Mouse (Mus musculus): ENCODE data around the gene Plppr1. TPM values are rescaled to one million over a fixed set of nuclear protein-coding genes. Genes with fewer than 3 reads are reported as not detected.
A peak's percentile ranks its signal among the peaks of the same experiment; 100 is the strongest.
"Not testable (repeated sequence)": the region's sequence is repeated elsewhere in the genome, so short reads cannot be mapped to it uniquely, and the experiment has no call there.

Gene Plppr1
- polyA plus RNA-seq, 1 experiment from 2014 or later = 6.6 TPM

DNA sequence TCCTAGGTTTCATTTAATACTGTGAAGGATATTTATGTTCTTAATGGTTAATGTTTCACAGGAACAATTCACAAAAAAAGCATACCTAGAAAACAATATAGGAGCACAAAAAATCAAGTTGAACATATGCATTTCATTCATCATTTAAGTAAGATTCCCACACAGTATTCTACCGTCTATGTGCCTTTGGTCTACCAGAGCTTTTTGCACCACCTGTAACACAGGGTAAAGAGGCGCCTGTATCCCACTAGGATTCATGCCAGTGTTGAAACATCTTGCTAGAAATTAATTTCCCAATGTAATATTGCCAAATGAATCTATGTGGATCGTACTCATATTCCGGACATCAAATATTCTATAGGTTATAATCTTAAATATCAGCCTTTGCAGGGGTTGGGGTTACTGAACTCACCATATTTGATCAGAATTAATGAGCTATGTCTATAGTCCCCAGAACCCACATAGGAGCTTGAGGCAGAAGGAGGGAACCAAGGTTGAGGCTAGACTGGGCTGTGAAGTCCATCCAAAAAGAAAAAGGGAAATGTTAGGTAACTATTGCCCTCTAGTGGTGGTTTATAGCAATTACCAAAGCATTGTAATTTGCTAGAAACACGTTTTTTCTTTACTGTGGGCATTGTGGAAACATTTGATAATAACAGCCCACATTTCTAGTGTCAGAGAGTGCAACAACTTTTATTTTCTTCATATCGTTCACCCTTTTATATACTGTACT is 263.0 kb downstream of the Plppr1 start:
- WGBS = 56% methylated on average over 6 of the region's 6 CpGs
- H3K4me3 ChIP-seq (replicated peaks; ENCODE audit: low read depth, low read length) = no peak overlapping the region
- ATAC-seq (replicated peaks; ENCODE audit: low FRiP score, low read depth) (0 out of 2 replicates have a peak, but pooled peaks have one; percentile 54), DNase-seq (ENCODE audit: low spot score) (peak; percentile 82)
- H3K27me3 ChIP-seq (ENCODE audit: insufficient read depth, low read length) = no peaks in the 10 kb centered on the region
- H3K4me1 ChIP-seq (replicated peaks; ENCODE audit: insufficient read depth, low read length) = no peaks in the 10 kb centered on the region
- no peaks in the 10 kb centered on the region for H3K36me3 ChIP-seq (ENCODE audit: insufficient read depth, low read length)
- peak; percentile 88 for TF ChIP-seq CTCF (IDR thresholded peaks at IDR 0.05; ENCODE audit: low read depth)
- no peak overlapping the region for H3K9ac ChIP-seq (ENCODE audit: low read depth, low read length)
- H3K9me3 ChIP-seq (replicated peaks; ENCODE audit: low read length) = no peaks in the 10 kb centered on the region
- no peak overlapping the region for H3K4me2 ChIP-seq (ENCODE audit: low read length)
- no peak overlapping the region for H3K27ac ChIP-seq

DNA sequence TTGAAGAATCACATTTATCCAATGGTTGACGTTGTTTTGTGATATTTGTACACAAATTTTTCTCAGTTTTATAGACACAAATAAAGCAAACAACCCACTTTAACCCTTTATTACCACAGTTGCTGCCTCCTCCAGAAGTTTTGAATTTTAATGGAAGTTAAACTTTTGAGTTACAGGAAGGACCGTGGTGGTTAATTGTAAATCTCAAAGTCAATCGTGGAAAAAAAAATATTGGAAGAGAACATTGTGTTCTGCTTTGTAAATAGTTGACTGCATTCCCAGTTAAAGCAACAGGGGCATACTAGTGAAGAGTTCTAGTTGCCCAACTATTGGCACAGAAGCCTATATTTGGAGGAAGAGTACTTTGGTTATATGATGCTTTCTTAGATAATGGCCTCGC is 278.9 kb downstream of the Plppr1 start:
- not testable (repeated sequence) for H3K4me1 ChIP-seq (replicated peaks; ENCODE audit: insufficient read depth, low read length); H3K4me2 ChIP-seq (ENCODE audit: low read length); DNase-seq (ENCODE audit: low spot score); H3K36me3 ChIP-seq (ENCODE audit: insufficient read depth, low read length); H3K9ac ChIP-seq (ENCODE audit: low read depth, low read length); H3K9me3 ChIP-seq (replicated peaks; ENCODE audit: low read length); ATAC-seq (replicated peaks; ENCODE audit: low FRiP score, low read depth); H3K27me3 ChIP-seq (ENCODE audit: insufficient read depth, low read length); H3K27ac ChIP-seq; H3K4me3 ChIP-seq (replicated peaks; ENCODE audit: low read depth, low read length)
- 65% methylated on average over 3 of the region's 4 CpGs for WGBS

DNA sequence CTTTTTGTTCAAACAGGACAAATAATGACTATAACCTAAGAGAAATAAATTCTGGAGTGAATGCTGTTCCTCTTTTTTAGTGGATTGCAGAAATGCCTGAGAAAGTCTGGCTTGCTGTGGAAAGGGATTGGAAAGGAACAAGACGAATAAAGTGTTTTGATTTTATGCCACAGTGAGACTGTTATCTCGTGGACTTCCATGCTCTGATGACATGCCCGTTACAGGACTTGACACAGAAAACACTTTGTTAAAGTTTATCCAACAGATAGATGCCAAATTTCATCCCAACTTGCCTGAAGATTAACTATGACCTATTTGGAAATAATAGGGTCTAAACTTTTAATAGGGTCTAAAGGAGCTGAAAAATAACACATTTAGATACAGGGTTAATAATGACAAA is 281.0 kb downstream of the Plppr1 start:
- WGBS = 63% methylated on average over 3 of the region's 3 CpGs
- H3K4me3 ChIP-seq (replicated peaks; ENCODE audit: low read depth, low read length); H3K27ac ChIP-seq; H3K9me3 ChIP-seq (replicated peaks; ENCODE audit: low read length); H3K27me3 ChIP-seq (ENCODE audit: insufficient read depth, low read length); DNase-seq (ENCODE audit: low spot score); H3K9ac ChIP-seq (ENCODE audit: low read depth, low read length); ATAC-seq (replicated peaks; ENCODE audit: low FRiP score, low read depth); H3K36me3 ChIP-seq (ENCODE audit: insufficient read depth, low read length); H3K4me1 ChIP-seq (replicated peaks; ENCODE audit: insufficient read depth, low read length); H3K4me2 ChIP-seq (ENCODE audit: low read length): not testable (repeated sequence)

DNA sequence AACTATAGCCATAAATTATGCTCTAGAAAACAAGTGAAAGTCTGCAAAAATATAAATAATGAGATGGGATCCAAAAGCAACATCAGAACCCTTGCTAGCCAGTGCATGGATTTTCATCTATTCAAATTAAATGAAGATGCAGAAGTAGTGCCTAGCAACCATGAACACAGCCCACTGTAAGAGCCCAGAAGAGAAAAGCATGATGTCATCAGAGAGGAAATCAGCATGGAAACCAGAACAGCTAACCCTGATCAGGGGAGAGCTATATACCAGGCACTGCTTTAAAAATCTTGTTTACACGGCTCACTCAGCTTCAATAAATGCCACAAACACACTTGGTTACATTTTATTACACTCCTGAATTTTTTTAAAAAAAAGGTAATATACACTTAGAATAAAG is 288.9 kb downstream of the Plppr1 start:
- 73% methylated on average over 1 of the region's 1 CpGs for WGBS
- H3K27me3 ChIP-seq (ENCODE audit: insufficient read depth, low read length); H3K4me2 ChIP-seq (ENCODE audit: low read length); H3K4me1 ChIP-seq (replicated peaks; ENCODE audit: insufficient read depth, low read length); H3K4me3 ChIP-seq (replicated peaks; ENCODE audit: low read depth, low read length); DNase-seq (ENCODE audit: low spot score); H3K27ac ChIP-seq; H3K36me3 ChIP-seq (ENCODE audit: insufficient read depth, low read length); H3K9ac ChIP-seq (ENCODE audit: low read depth, low read length); ATAC-seq (replicated peaks; ENCODE audit: low FRiP score, low read depth); H3K9me3 ChIP-seq (replicated peaks; ENCODE audit: low read length): not testable (repeated sequence)

DNA sequence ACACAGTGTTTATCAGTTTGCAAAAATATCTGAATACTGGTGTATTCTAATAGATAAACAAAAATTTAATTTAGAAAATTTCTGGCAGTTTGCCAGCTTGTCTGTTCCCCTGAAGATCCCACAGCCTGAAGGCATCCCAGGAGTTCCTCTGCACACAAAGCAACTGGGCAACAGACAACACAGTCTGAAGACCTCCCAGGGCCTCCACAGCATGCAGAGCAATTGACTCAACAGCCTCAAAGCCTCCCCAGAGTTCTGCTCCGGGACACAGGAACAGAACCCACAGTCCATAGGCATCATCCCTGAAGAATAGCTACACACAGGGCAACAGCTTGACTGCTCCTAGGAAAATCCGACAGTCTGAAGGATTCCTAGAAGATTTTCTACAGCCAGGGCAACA is 289.6 kb downstream of the Plppr1 start:
- Histone ChIP-seq H3K27me3 (ENCODE audit: insufficient read depth, low read length) (no peaks in the 10 kb centered on the region), H3K4me2 (ENCODE audit: low read length) (no peak overlapping the region), H3K9me3 (replicated peaks; ENCODE audit: low read length) (no peaks in the 10 kb centered on the region), H3K36me3 (ENCODE audit: insufficient read depth, low read length) (no peaks in the 10 kb centered on the region), H3K9ac (ENCODE audit: low read depth, low read length) (no peak overlapping the region), H3K27ac (no peak overlapping the region), H3K4me3 (replicated peaks; ENCODE audit: low read depth, low read length) (no peak overlapping the region), H3K4me1 (replicated peaks; ENCODE audit: insufficient read depth, low read length) (no peaks in the 10 kb centered on the region)
- WGBS = 80% methylated on average over 2 of the region's 2 CpGs
- ATAC-seq (replicated peaks; ENCODE audit: low FRiP score, low read depth) (no peak), DNase-seq (ENCODE audit: low spot score) (no peak)
- TF ChIP-seq CTCF (IDR thresholded peaks at IDR 0.05; ENCODE audit: low read depth) = no peak

DNA sequence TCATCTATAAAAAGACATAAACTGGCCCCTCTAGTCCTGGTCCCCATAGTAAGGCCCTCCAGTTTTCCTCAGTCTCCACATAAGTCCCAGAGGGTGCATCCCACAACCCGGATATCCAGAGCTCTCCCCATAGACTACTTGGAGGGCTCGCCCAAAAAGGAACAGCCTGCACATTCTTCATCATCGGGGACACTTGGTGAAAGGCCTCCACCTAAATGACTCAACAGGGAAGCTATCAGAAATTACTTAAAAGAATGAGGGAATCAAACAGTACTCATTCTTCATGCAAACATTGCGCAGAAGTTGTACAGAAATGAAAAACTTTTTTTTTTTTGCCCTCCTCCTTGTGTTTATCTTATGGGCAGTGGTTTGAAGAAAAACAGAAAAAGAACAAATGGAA is 291.4 kb downstream of the Plppr1 start:
- WGBS = 94% methylated on average over 4 of the region's 4 CpGs
- Histone ChIP-seq H3K36me3 (ENCODE audit: insufficient read depth, low read length) (no peaks in the 10 kb centered on the region), H3K9me3 (replicated peaks; ENCODE audit: low read length) (no peaks in the 10 kb centered on the region), H3K27me3 (ENCODE audit: insufficient read depth, low read length) (no peaks in the 10 kb centered on the region), H3K27ac (no peak overlapping the region), H3K9ac (ENCODE audit: low read depth, low read length) (no peak overlapping the region), H3K4me3 (replicated peaks; ENCODE audit: low read depth, low read length) (no peak overlapping the region), H3K4me1 (replicated peaks; ENCODE audit: insufficient read depth, low read length) (no peaks in the 10 kb centered on the region), H3K4me2 (ENCODE audit: low read length) (no peak overlapping the region)
- no peak for DNase-seq (ENCODE audit: low spot score)
- no peak for ATAC-seq (replicated peaks; ENCODE audit: low FRiP score, low read depth)
- no peak for TF ChIP-seq CTCF (IDR thresholded peaks at IDR 0.05; ENCODE audit: low read depth)

GRCm38 (mm10) chr4:49357097-49357496 is 298.0 kb downstream of the Plppr1 start:
- TF ChIP-seq CTCF (IDR thresholded peaks at IDR 0.05; ENCODE audit: low read depth) = no peak
- Histone ChIP-seq H3K9ac (ENCODE audit: low read depth, low read length) (no peak overlapping the region), H3K4me2 (ENCODE audit: low read length) (no peak overlapping the region), H3K27me3 (ENCODE audit: insufficient read depth, low read length) (no peaks in the 10 kb centered on the region), H3K9me3 (replicated peaks; ENCODE audit: low read length) (no peaks in the 10 kb centered on the region), H3K27ac (no peak overlapping the region), H3K4me1 (replicated peaks; ENCODE audit: insufficient read depth, low read length) (no peaks in the 10 kb centered on the region), H3K4me3 (replicated peaks; ENCODE audit: low read depth, low read length) (no peak overlapping the region), H3K36me3 (ENCODE audit: insufficient read depth, low read length) (no peaks in the 10 kb centered on the region)
- 74% methylated on average over 2 of the region's 2 CpGs for WGBS
- no peak for ATAC-seq (replicated peaks; ENCODE audit: low FRiP score, low read depth)
- DNase-seq (ENCODE audit: low spot score) = no peak

DNA sequence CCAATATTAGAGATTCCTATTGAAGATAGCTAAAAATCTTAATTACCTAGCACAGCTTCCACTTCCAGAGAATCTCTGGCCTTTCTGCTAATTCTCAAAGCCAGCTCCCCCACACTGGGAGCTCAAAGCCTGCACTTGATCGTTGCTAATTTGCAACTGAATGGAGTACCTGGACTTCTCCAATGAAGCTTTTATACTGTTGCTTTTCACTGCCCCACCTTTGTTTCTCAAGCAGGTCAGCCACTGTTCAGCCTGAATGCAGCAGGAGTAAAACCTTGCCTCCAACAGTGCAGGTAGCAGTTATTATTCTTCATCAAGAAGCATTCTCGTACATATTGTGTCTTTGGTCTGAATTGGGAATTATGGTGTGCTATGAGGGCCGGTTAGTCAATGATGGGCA is 309.0 kb downstream of the Plppr1 start:
- 90% methylated on average over 3 of the region's 3 CpGs for WGBS
- not testable (repeated sequence) for DNase-seq (ENCODE audit: low spot score)

GRCm38 (mm10) chr4:49383576-49384318 is 324.7 kb downstream of the Plppr1 start:
- H3K9me3 ChIP-seq (replicated peaks; ENCODE audit: low read length); H3K9ac ChIP-seq (ENCODE audit: low read depth, low read length); H3K27me3 ChIP-seq (ENCODE audit: insufficient read depth, low read length); H3K36me3 ChIP-seq (ENCODE audit: insufficient read depth, low read length); ATAC-seq (replicated peaks; ENCODE audit: low FRiP score, low read depth); H3K4me1 ChIP-seq (replicated peaks; ENCODE audit: insufficient read depth, low read length); H3K27ac ChIP-seq; H3K4me2 ChIP-seq (ENCODE audit: low read length); DNase-seq (ENCODE audit: low spot score); H3K4me3 ChIP-seq (replicated peaks; ENCODE audit: low read depth, low read length): not testable (repeated sequence)
- 60% methylated on average over 1 of the region's 2 CpGs for WGBS

More for the DNA sequence above, 309.0 kb downstream of the Plppr1 start:
- not testable (repeated sequence) for H3K9ac ChIP-seq (ENCODE audit: low read depth, low read length); ATAC-seq (replicated peaks; ENCODE audit: low FRiP score, low read depth); H3K9me3 ChIP-seq (replicated peaks; ENCODE audit: low read length); H3K27me3 ChIP-seq (ENCODE audit: insufficient read depth, low read length); H3K4me2 ChIP-seq (ENCODE audit: low read length); H3K27ac ChIP-seq; H3K36me3 ChIP-seq (ENCODE audit: insufficient read depth, low read length); H3K4me3 ChIP-seq (replicated peaks; ENCODE audit: low read depth, low read length); H3K4me1 ChIP-seq (replicated peaks; ENCODE audit: insufficient read depth, low read length)
